Mouse (Mus musculus) embryonic facial prominence, embryonic 14.5 days (tissue): ENCODE data around the gene Lmna. TPM values are rescaled to one million over a fixed set of nuclear protein-coding genes. Genes with fewer than 3 reads are reported as not detected.

Experiments
- ATAC-seq: fragments of 200-750 bp; cut with Nextera tagmentation; 2 replicates; pipeline ENCODE4 v1.8.0; 2017; ENCODE audit warnings: low read depth, moderate number of reproducible peaks, moderate TSS enrichment
- DNase-seq: peaks from one replicate; pipeline ENCODE4 v3.0.0-alpha.2; 2015; ENCODE audit warnings: low spot score
- H3K27ac ChIP-seq: fragments of 300-500 bp; sonication (generic); replicated peaks from 2 replicates; pipeline ENCODE4 v1.5.1; 2014; ENCODE audit warnings: low read depth, mild to moderate bottlenecking, low read length, moderate library complexity
- H3K27me3 ChIP-seq: fragments of 300-500 bp; sonication (generic); replicated peaks from 2 replicates; pipeline ENCODE4 v1.6.1; 2014; ENCODE audit warnings: low read length; ENCODE audit not compliant: control insufficient read depth, insufficient read depth
- H3K36me3 ChIP-seq: fragments of 300-500 bp; sonication (generic); 2 replicates; pipeline ENCODE4 v1.6.1; 2014; ENCODE audit warnings: low read length, mixed read lengths; ENCODE audit not compliant: control insufficient read depth, insufficient read depth
- H3K4me1 ChIP-seq: fragments of 300-500 bp; sonication (generic); 2 replicates; pipeline ENCODE4 v1.6.1; 2014; ENCODE audit warnings: antibody characterized with exemption, low read length; ENCODE audit not compliant: control insufficient read depth, insufficient read depth
- H3K4me2 ChIP-seq: fragments of 300-500 bp; sonication (generic); 2 replicates; pipeline ENCODE4 v1.6.1; 2014; ENCODE audit warnings: low read depth, mild to moderate bottlenecking, low read length, moderate library complexity, mixed read lengths
- H3K4me3 ChIP-seq: fragments of 300-500 bp; sonication (generic); 2 replicates; pipeline ENCODE4 v1.5.1; 2014; ENCODE audit warnings: low read depth, mild to moderate bottlenecking, low read length
- H3K9ac ChIP-seq: fragments of 300-500 bp; sonication (generic); 2 replicates; pipeline ENCODE4 v1.6.1; 2014; ENCODE audit warnings: low read depth, mild to moderate bottlenecking, low read length, moderate library complexity, mixed read lengths
- H3K9me3 ChIP-seq: fragments of 300-500 bp; sonication (generic); 2 replicates; pipeline ENCODE4 v1.6.1; 2016; ENCODE audit warnings: low read length; ENCODE audit not compliant: control insufficient read depth
- WGBS: fragments of 180-500 bp; shearing (Covaris S2); extraction: QIAGEN DNeasy Blood & Tissue Kit; methylation state at CpG from one replicate; pipeline ENCODE4 v1.1.7; 2014; 5-methylcytosine and 5-hydroxymethylcytosine counted together
- polyA plus RNA-seq: library from polyadenylated mRNA; unstranded; fragments of >200 nt; fragmentation: Nextera tagmentation; extraction: Ambion mirVana; gene quantifications from 2 replicates; pipeline ENCODE4 v1.2.1, GENCODE M21; 2014

Gene Lmna
- polyA plus RNA-seq, 1 experiment from 2014 or later, result 482 TPM

DNA sequence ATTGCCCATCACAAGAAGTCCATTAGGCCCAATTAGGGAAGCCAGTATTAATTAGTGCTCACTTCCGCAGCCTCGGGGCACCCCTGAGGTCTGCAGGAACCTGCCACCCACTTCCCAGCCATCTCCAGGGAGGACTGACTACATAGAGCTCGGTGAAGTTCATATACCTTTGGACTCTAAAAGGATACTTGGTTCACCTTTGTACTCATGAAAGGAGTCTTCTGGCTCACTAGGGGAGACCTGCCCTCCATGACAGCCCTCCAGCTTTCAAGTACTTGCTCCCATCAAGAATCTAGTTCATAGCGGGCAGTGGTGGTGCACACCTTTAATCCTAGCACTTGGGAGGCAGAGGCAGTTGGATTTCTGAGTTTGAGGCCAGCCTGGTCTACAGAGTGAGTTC is 8.7 kb upstream of the Lmna start:
- no peaks in the 10 kb centered on the region for H3K9me3 ChIP-seq
- WGBS, result 88% methylated on average over 4 of the region's 4 CpGs
- no peak for ATAC-seq

DNA sequence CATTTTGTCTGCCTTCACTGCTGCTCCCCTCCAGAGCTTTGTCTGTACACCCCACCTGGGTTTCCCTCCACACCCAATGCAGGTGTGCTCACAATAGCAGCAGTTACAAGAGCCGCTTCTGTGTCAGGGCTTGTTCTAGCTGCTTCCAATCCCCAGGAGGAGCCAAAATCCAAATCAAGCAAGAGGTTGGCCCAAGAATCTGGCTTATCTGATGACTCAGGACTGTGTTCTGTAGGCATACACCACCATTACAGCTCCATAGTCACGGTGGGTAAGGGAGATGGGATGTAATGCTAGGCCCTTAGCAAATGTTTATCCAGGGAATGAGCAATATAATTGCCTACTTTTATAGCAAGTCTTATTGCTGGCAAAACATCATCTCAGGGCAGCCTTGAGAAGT is 6.7 kb upstream of the Lmna start:
- no peak for ATAC-seq
- no peak overlapping the region for H3K4me3 ChIP-seq
- H3K9ac ChIP-seq, result no peak overlapping the region
- H3K27me3 ChIP-seq, result no peaks in the 10 kb centered on the region
- no peaks in the 10 kb centered on the region for H3K36me3 ChIP-seq
- DNase-seq, result no peak
- no peaks in the 10 kb centered on the region for H3K9me3 ChIP-seq
- WGBS, result 76% methylated on average over 2 of the region's 2 CpGs
- H3K27ac ChIP-seq, result 0 out of 2 replicates have a peak overlapping the region, but pooled peaks have one; percentile 25
- no peak overlapping the region for H3K4me2 ChIP-seq
- H3K4me1 ChIP-seq, result peaks cover 34% of the 10 kb centered on the region

More for the DNA sequence above, 8.7 kb upstream of the Lmna start:
- peaks cover 9% of the 10 kb centered on the region for H3K36me3 ChIP-seq
- H3K9ac ChIP-seq, result no peak overlapping the region
- no peak overlapping the region for H3K27ac ChIP-seq
- no peaks in the 10 kb centered on the region for H3K27me3 ChIP-seq
- no peak overlapping the region for H3K4me3 ChIP-seq
- no peak overlapping the region for H3K4me2 ChIP-seq
- peaks cover 14% of the 10 kb centered on the region for H3K4me1 ChIP-seq
- no peak for DNase-seq

DNA sequence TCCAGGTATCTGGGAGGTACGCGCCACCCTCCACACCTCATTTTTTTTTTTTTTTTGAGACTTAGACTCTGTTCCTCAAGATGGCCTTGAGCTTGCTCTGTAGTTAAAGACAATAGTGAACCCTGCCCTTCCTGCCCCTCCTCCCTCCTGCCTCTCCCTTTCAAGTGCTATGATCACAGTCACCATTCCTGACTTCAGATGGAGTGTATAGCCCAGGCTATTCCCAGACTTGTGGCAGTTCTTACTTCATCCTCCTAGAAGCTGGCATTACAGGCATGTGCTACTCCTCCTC is 5.3 kb upstream of the Lmna start:
- 100% methylated on average over 2 of the region's 2 CpGs for WGBS
- Histone ChIP-seq H3K9ac (no peak overlapping the region), H3K4me1 (peaks cover 45% of the 10 kb centered on the region), H3K27me3 (no peaks in the 10 kb centered on the region), H3K36me3 (no peaks in the 10 kb centered on the region), H3K4me3 (no peak overlapping the region), H3K27ac (no peak overlapping the region), H3K9me3 (no peaks in the 10 kb centered on the region), H3K4me2 (no peak overlapping the region)
- ATAC-seq (no peak), DNase-seq (no peak)

DNA sequence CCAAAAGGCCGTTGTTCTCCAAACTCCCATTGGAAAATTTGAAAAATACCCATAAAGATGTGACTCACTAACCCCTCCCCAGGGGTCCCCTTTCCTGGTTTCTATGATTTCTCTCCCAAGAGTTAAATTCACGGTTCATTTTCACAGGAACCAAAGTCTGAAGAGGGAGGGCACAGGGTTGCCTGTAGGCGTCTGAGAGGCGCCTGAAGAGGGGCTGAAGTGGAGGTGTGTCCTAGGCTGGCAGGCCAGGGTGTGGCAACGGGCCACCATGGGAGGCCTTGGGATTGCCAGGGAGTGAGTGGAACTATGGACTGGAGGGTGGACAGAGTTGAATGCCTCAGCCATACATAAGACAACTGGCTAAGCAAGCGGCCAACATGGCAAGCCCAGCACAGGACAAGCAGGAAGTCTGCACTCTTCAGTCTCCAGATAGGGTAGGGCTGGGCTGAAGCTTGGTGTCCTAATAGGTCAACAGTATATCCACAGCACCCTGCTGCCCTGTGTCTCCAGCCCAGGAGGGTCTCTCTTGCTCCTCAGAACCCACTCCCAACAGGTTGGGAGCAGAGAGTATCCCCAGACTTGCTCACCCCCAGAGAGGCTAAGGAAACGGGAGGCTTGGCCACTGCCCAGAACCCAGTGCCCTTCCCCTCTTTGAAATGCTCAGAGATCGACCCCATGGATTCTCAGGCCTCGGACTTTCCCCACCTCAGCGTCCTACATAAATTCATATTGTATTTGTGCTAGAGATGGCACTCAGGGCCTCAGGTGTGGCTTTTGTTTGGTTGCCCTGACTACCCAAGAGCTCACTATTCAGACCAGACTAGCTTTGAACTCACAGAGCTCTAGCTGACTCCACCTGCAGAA is 4.7 kb upstream of the Lmna start:
- no peak overlapping the region for H3K4me2 ChIP-seq
- ATAC-seq (no peak), DNase-seq (no peak)
- H3K27me3 ChIP-seq, result no peaks in the 10 kb centered on the region
- H3K9me3 ChIP-seq, result no peaks in the 10 kb centered on the region
- WGBS, result 70% methylated on average over 10 of the region's 10 CpGs
- no peak overlapping the region for H3K9ac ChIP-seq
- no peaks in the 10 kb centered on the region for H3K36me3 ChIP-seq
- peak overlapping the region; percentile 86 for H3K27ac ChIP-seq
- H3K4me3 ChIP-seq, result no peak overlapping the region
- peaks cover 48% of the 10 kb centered on the region for H3K4me1 ChIP-seq

DNA sequence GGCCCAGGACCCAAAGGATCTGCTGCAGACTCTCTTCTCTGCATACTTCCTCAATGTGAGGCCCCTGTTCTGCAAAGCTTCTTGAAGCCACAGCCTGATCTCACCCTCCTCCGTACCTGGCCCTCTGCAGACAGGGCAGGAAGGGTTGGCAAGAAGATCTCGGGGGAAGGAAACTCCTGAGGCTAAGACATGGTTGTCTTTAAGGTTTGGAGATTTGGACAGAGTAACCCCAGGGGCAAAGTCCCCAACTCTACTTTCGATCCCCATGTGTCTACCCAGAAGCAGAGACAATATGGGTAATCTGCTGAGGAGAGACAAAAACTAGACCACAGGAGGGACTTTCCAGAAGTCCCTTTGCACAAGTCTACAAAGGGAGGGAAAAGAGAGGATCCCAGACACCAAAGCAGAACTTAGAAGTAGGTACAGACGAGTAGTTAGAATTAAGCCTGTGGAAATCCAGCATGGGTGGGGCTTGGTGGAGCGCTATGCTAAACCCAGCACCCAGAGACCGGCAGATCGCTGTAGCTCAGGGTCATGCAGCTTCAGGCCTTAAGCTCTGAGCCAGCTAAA is 3.9 kb upstream of the Lmna start:
- ATAC-seq, result no peak
- no peak overlapping the region for H3K4me3 ChIP-seq
- H3K4me2 ChIP-seq, result peak overlapping the region; percentile 15; the same call in 1 of the 2 replicates
- H3K9ac ChIP-seq, result peak overlapping the region; percentile 26; the same call in 1 of the 2 replicates
- H3K27me3 ChIP-seq, result no peaks in the 10 kb centered on the region
- H3K27ac ChIP-seq, result peak overlapping the region; percentile 86
- peaks cover 52% of the 10 kb centered on the region for H3K4me1 ChIP-seq
- 63% methylated on average over 7 of the region's 7 CpGs for WGBS
- no peak for DNase-seq
- no peaks in the 10 kb centered on the region for H3K36me3 ChIP-seq
- H3K9me3 ChIP-seq, result no peaks in the 10 kb centered on the region

DNA sequence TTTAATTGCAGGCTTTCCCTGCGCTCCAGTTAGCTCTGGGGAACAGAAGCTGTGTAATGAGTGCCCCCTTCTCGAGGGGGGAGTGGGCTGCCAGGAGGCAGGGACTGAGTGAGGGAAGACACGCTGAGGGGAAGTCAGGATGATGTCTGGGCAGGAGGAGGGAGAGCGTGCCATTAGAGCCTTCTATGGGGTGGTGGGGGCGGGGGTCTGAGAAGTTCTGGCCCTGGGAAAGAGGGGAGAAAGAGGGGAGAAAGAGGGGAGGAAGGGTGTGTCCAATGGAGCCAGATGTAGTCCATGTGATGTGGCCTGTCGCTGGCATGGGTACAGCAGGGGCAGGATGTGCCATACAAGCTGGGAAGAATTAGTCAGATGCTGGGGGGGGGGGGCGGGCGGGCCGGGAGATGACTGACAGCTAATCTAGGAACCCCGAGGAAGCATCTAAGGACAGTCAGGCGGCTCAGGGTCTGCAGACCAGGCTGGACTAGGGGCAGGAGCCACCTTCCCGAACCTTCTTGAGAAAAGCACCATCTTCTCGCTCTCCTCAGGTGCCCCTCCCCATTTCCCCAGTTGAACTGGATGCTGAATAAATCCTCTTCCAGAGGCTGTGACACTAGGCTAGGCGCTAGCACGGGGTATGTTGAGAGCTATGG is 3.3 kb upstream of the Lmna start:
- H3K4me1 ChIP-seq, result peaks cover 52% of the 10 kb centered on the region
- DNase-seq (peak; percentile 88), ATAC-seq (peak; percentile 16; the same call in 1 of the 2 replicates)
- WGBS, result 27% methylated on average over 9 of the region's 15 CpGs
- peak overlapping the region; percentile 26; the same call in 1 of the 2 replicates for H3K9ac ChIP-seq
- H3K9me3 ChIP-seq, result no peaks in the 10 kb centered on the region
- peak overlapping the region; percentile 86 for H3K27ac ChIP-seq
- H3K4me3 ChIP-seq, result no peak overlapping the region
- H3K36me3 ChIP-seq, result no peaks in the 10 kb centered on the region
- H3K27me3 ChIP-seq, result no peaks in the 10 kb centered on the region
- H3K4me2 ChIP-seq, result peak overlapping the region; percentile 31

DNA sequence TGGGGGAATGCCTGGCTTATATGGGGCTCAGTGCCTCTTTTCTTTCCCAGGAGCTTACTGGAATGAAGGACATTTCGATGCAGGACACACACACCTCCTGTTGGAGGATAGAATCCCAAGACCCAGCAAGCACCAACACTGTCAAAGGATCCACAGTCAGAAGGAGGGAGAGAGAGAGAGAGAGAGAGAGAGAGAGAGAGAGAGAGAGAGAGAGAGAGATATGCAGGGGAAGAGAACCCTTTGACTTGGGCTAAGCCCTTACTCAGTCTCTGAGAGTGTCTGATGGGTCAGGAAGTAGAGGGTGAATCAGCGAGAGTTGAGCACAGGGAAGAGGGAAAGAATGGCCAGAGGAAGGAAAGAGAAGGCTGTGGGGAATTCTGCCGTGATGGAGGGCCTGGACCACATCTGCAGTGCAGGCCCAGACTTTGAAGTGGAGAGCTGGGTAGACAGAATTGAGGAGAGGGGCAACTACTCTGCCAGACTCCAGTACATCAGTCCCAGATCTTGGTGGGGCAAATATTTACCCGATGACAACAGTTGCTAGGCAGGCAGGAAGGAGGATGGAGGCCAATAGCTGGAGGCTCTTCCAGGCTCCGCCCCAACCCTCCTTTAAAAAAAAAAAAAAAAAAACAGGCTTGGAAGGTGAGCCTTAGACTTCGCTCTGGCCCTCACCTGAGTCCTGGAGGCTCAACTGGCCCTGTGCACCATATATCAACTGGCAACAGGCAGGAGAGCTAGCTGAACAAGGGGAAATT is 2.6 kb upstream of the Lmna start:
- 32% methylated on average over 6 of the region's 6 CpGs for WGBS
- Histone ChIP-seq H3K27ac (peak overlapping the region; percentile 86), H3K9me3 (no peaks in the 10 kb centered on the region), H3K27me3 (no peaks in the 10 kb centered on the region), H3K4me3 (no peak overlapping the region), H3K4me1 (peaks cover 52% of the 10 kb centered on the region), H3K9ac (0 out of 2 replicates have a peak overlapping the region, but pooled peaks have one; percentile 26), H3K36me3 (no peaks in the 10 kb centered on the region), H3K4me2 (peak overlapping the region; percentile 31)
- ATAC-seq (no peak), DNase-seq (peak; percentile 62)

DNA sequence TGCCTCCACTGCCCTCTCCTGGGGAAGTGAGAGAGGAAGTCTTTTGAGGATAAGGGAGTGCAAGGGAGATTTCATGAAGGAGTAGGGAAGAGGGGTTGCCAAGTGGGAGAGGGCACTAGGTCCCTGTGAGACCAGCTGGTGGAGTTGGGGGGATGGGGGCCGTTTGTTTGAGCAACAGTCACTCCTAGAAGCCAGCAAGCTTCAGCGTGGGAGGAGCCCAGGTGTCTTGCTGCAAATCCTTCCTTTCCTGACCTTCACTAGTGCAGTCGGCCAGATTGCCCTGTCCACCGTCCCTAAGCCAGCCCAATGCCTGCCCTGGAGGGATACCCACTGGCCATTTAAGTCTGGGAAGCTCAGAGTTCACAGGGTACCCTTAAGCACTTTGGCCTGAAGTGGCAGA is 1.8 kb upstream of the Lmna start:
- Histone ChIP-seq H3K27me3 (no peaks in the 10 kb centered on the region), H3K27ac (peak overlapping the region; percentile 86), H3K4me3 (no peak overlapping the region), H3K9me3 (no peaks in the 10 kb centered on the region), H3K4me1 (peaks cover 52% of the 10 kb centered on the region), H3K9ac (peak overlapping the region; percentile 6; the same call in 1 of the 2 replicates), H3K4me2 (peak overlapping the region; percentile 31; the same call in 1 of the 2 replicates), H3K36me3 (no peaks in the 10 kb centered on the region)
- ATAC-seq (no peak), DNase-seq (no peak)
- 70% methylated on average over 4 of the region's 4 CpGs for WGBS
